22 mouse cellular contexts compared by ENCODE assay signal in genomic region chr4:55859211-55859761, GRCm38 (mm10).
A peak's percentile ranks its signal among the peaks of the same experiment; 100 is the strongest.
DNase-seq lines count a peak whose midpoint lies in the region; ATAC-seq and TF ChIP-seq lines count a peak whose summit lies in the region.
"Had no signal": no experiment of that assay in that cellular context is flagged by ENCODE, and none has a peak within 500 bp of the region (broad histone marks: within the 10 kb centered on the region; RNA-seq: fewer than 3 reads in every experiment).

No protein-coding gene starts in this region.

- WGBS in heart, embryonic 11.5 days (ENCODE audit: insufficient replicate concordance), result 70% methylated on average over 2 of the region's 2 CpGs
- WGBS in large intestine, adult 2 months, result 40% methylated on average over 2 of the region's 2 CpGs
- 67% methylated on average over 2 of the region's 2 CpGs for WGBS in stomach, postnatal 0 days

- no peak for TF ChIP-seq CTCF in stomach, postnatal 0 days (IDR thresholded peaks at IDR 0.05; ENCODE audit: low read depth)

- no peak overlapping the region for H3K9ac ChIP-seq in heart, embryonic 11.5 days (ENCODE audit: low read depth, low read length)
- H3K9ac ChIP-seq in stomach, postnatal 0 days (ENCODE audit: low read length), result no peak overlapping the region
- H3K9ac ChIP-seq: embryonic facial prominence, embryonic 12.5 days; embryonic facial prominence, embryonic 15.5 days; forebrain, postnatal 0 days; hindbrain, embryonic 12.5 days; hindbrain, embryonic 15.5 days had no signal

- ATAC-seq in heart, embryonic 11.5 days (replicated peaks; ENCODE audit: insufficient number of reproducible peaks, low FRiP score, low TSS enrichment), result no peak
- ATAC-seq in stomach, postnatal 0 days (ENCODE audit: low FRiP score, low TSS enrichment), result peak; percentile 97
- ATAC-seq in megakaryocyte, adult 5-6 weeks (ENCODE audit: poor library complexity, severe bottlenecking), result no peak
- ATAC-seq: activated CD4-positive, CD25-positive, alpha-beta regulatory T cell, adult 4 months; forebrain, embryonic 14.5 days; forebrain, postnatal 0 days had no signal

- H3K4me2 ChIP-seq in heart, embryonic 11.5 days, result no peak overlapping the region
- no peak overlapping the region for H3K4me2 ChIP-seq in stomach, postnatal 0 days (replicated peaks; ENCODE audit: low read depth)
- H3K4me2 ChIP-seq: embryonic facial prominence, embryonic 12.5 days; embryonic facial prominence, embryonic 15.5 days; hindbrain, embryonic 12.5 days; hindbrain, embryonic 15.5 days had no signal

- peak; percentile 59 for DNase-seq in heart, adult 11 months
- peak; percentile 29 for DNase-seq in large intestine, adult 2 months (ENCODE audit: low read depth, low spot score)
- peak; percentile 54 for DNase-seq in stomach, postnatal 0 days (ENCODE audit: low spot score)
- no peak for DNase-seq in layer of hippocampus, postnatal 10 days (ENCODE audit: low spot score in 2 of 2)
- DNase-seq: adrenal gland, postnatal 14 days; cerebellum, adult 11 months; cerebellum, adult 2 months; cerebellum, adult 9-11 months; cerebellum, postnatal 25 days; forebrain, postnatal 0 days; gastrocnemius, adult 2 months; gastrocnemius, postnatal 14 days; heart, adult 18-20 months had no signal

- no peak overlapping the region for H3K4me3 ChIP-seq in heart, embryonic 11.5 days (ENCODE audit: low read depth, low read length)
- H3K4me3 ChIP-seq in stomach, postnatal 0 days (ENCODE audit: low read depth, low read length), result no peak overlapping the region
- H3K4me3 ChIP-seq: embryonic facial prominence, embryonic 12.5 days; embryonic facial prominence, embryonic 15.5 days; gastrocnemius, adult 2 months; heart, embryonic 10.5 days; hindbrain, embryonic 12.5 days; hindbrain, embryonic 15.5 days had no signal

- H3K9me3 ChIP-seq in heart, embryonic 11.5 days (replicated peaks; ENCODE audit: control insufficient read depth, low read length), result no peaks in the 10 kb centered on the region
- H3K9me3 ChIP-seq in stomach, postnatal 0 days (ENCODE audit: control insufficient read depth, low read length), result no peaks in the 10 kb centered on the region
- H3K9me3 ChIP-seq: embryonic facial prominence, embryonic 12.5 days; embryonic facial prominence, embryonic 15.5 days; heart, embryonic 10.5 days; hindbrain, embryonic 12.5 days; hindbrain, embryonic 15.5 days had no signal

- no peaks in the 10 kb centered on the region for H3K4me1 ChIP-seq in heart, embryonic 11.5 days (ENCODE audit: control insufficient read depth, insufficient read depth, low read length)
- H3K4me1 ChIP-seq in stomach, postnatal 0 days (replicated peaks; ENCODE audit: control insufficient read depth, insufficient read depth), result no peaks in the 10 kb centered on the region
- H3K4me1 ChIP-seq: embryonic facial prominence, embryonic 12.5 days; embryonic facial prominence, embryonic 15.5 days; heart, embryonic 10.5 days; hindbrain, embryonic 12.5 days; hindbrain, embryonic 15.5 days had no signal

- H3K36me3 ChIP-seq in heart, embryonic 11.5 days (ENCODE audit: control insufficient read depth, insufficient read depth, low read length), result no peaks in the 10 kb centered on the region
- no peaks in the 10 kb centered on the region for H3K36me3 ChIP-seq in stomach, postnatal 0 days (ENCODE audit: control insufficient read depth, insufficient read depth, low read length)
- H3K36me3 ChIP-seq: embryonic facial prominence, embryonic 12.5 days; embryonic facial prominence, embryonic 15.5 days; heart, embryonic 10.5 days; hindbrain, embryonic 12.5 days; hindbrain, embryonic 15.5 days had no signal

- no peaks in the 10 kb centered on the region for H3K27me3 ChIP-seq in heart, embryonic 11.5 days (ENCODE audit: control insufficient read depth, insufficient read depth, low read length)
- no peaks in the 10 kb centered on the region for H3K27me3 ChIP-seq in stomach, postnatal 0 days (ENCODE audit: control insufficient read depth, insufficient read depth, low read length)
- H3K27me3 ChIP-seq: embryonic facial prominence, embryonic 12.5 days; embryonic facial prominence, embryonic 15.5 days; hindbrain, embryonic 12.5 days; hindbrain, embryonic 15.5 days had no signal

- H3K27ac ChIP-seq in heart, embryonic 11.5 days (ENCODE audit: low read depth, low read length), result no peak overlapping the region
- peak overlapping the region; percentile 24; the same call in 1 of the 2 replicates for H3K27ac ChIP-seq in stomach, postnatal 0 days (replicated peaks)
- H3K27ac ChIP-seq: embryonic facial prominence, embryonic 12.5 days; embryonic facial prominence, embryonic 15.5 days; gastrocnemius, adult 2 months; heart, embryonic 10.5 days; hindbrain, embryonic 12.5 days; hindbrain, embryonic 15.5 days had no signal

- TF ChIP-seq EP300 in stomach, postnatal 0 days (optimal IDR thresholded peaks at IDR 0.05), result no peak

Comparison
In these comparisons a context has a peak if more than half of its experiments do, and no peak if none do; other contexts are left out.
1. DNase-seq: peak in heart, adult 11 months (single experiment), large intestine, adult 2 months (single experiment) and stomach, postnatal 0 days (single experiment); none in layer of hippocampus, postnatal 10 days (0 of 2).